Comparison of ENCODE assay signal across 9 mouse cellular contexts in genomic region chr2:92052188-92052587, GRCm38 (mm10). TPM values are rescaled to one million over a fixed set of nuclear protein-coding genes. Genes with fewer than 3 reads are reported as not detected.
DNase-seq lines count a peak whose midpoint lies in the region; ATAC-seq lines count a peak whose summit lies in the region.
"Had no signal": no experiment of that assay in that cellular context is flagged by ENCODE, and none has a peak within 500 bp of the region (broad histone marks: within the 10 kb centered on the region; RNA-seq: fewer than 3 reads in every experiment).

No protein-coding gene starts in this region.

- peak; percentile 69 to 72 for DNase-seq in cerebellum, postnatal 10 days
- no peak for DNase-seq in cerebellum, adult 9-10 months
- DNase-seq in right cerebral cortex, adult 18-20 months, result peak; percentile 74
- DNase-seq in right cerebral cortex, postnatal 4 days, result no peak
- DNase-seq in layer of hippocampus, adult 9-11 months, result peak; percentile 67
- no peak for DNase-seq in kidney, adult 18-20 months

- ATAC-seq in activated CD4-positive, CD25-positive, alpha-beta regulatory T cell, adult 4 months, result no peak
- no peak for ATAC-seq in inflammation-experienced regulatory T-cells, adult 6 months
- ATAC-seq: liver, embryonic 12.5 days had no signal

RNA-seq across cellular contexts. Expression of gene Creb3l1, which starts 27.9 kb away (rescaled TPM):
- polyA plus RNA-seq in activated CD4-positive, CD25-positive, alpha-beta regulatory T cell, adult 4 months (2017; shearing (Covaris generic)), result 1 to 10 TPM in 1 of 2 experiments, under 1 TPM in 1; 0.59 to 1.1 TPM
- polyA plus RNA-seq in inflammation-experienced regulatory T-cells, adult 6 months (2017; shearing (Covaris generic)), result 1 to 10 TPM in 2 of 3 experiments, under 1 TPM in 1; 0.92 to 1.7 (median 1.1) TPM

RNA-seq across cellular contexts. Expression of gene Phf21a, which starts 40.7 kb away (rescaled TPM):
- polyA plus RNA-seq in activated CD4-positive, CD25-positive, alpha-beta regulatory T cell, adult 4 months (2017; shearing (Covaris generic)), result 10 to 100 TPM; 48.6 to 56.9 TPM
- 10 to 100 TPM; 44.3 to 68.5 (median 54.2) TPM for polyA plus RNA-seq in inflammation-experienced regulatory T-cells, adult 6 months (2017; shearing (Covaris generic))

Comparison
In these comparisons a context has a peak if more than half of its experiments do, and no peak if none do; other contexts are left out.
1. DNase-seq: peak in cerebellum, postnatal 10 days (2 of 2), right cerebral cortex, adult 18-20 months (single experiment) and layer of hippocampus, adult 9-11 months (single experiment); none in cerebellum, adult 9-10 months (single experiment), right cerebral cortex, postnatal 4 days (single experiment) and kidney, adult 18-20 months (single experiment).